Mouse (Mus musculus): ENCODE measurements around the gene Ptf1a. TPM values are rescaled to one million over a fixed set of nuclear protein-coding genes. Genes with fewer than 3 reads are reported as not detected.

Gene Ptf1a
- polyA plus RNA-seq, 1 experiment from 2014 or later, result not detected

Other genes with a start within 250 kb of the Ptf1a start
- 0.05 and 0.15 TPM in 2 replicates for gene Armc3, start 246.4 kb upstream of the Ptf1a start, polyA plus RNA-seq (2016; fragmentation: Nextera tagmentation; extraction: Ambion mirVana)
- gene Msrb2, start 74.2 kb upstream of the Ptf1a start, polyA plus RNA-seq (2016; fragmentation: Nextera tagmentation; extraction: Ambion mirVana), result 23.9 and 29.6 TPM in 2 replicates
- not detected in 2 replicates for gene 4921504E06Rik, start 108.3 kb downstream of the Ptf1a start, polyA plus RNA-seq (2016; fragmentation: Nextera tagmentation; extraction: Ambion mirVana)
- gene Otud1, start 212.1 kb downstream of the Ptf1a start, polyA plus RNA-seq (2016; fragmentation: Nextera tagmentation; extraction: Ambion mirVana), result 3.1 and 4.1 TPM in 2 replicates

All from heart, embryonic 10.5 days (tissue).